8 mouse cellular contexts compared by ENCODE assay signal in the genomic region with DNA sequence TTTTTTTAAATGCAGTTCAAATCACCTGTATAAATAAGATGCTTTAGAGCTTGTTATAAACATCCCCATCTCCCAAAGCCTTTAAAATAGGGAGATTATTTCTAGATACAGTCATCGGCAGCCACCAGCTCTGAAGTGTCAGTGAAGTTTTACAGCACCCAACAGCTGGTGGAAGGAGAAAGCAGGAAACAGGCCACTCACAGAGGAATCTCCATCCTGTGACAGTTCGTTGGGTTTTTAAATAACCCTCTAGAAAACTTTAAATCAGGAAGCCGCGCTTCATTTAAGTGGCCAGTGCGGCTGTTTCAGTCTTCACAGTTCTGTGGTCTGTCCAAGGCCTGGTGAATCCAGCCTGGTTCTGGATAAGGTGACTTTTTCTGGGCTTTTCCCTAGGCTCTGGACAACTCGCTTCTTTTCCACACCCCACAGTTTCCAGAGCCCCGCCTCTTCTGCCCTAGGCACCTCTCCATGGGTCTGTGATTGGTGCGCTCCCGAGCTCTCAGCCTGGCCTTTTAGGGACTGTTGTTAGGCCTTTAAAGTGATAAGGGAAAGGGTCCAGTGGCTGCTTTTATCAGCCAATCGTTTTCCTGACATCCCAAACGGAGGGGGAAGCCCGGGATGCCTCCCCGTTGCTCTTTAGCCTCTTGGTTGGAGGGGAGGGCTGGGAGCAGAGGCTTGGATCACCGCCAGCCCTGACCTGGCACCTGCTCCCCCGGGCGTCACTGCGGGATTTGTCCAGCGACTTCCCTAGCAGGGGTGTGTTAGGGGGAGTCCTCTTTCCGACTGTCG. TPM values are rescaled to one million over a fixed set of nuclear protein-coding genes. Genes with fewer than 3 reads are reported as not detected.
A peak's percentile ranks its signal among the peaks of the same experiment; 100 is the strongest.
DNase-seq lines count a peak whose midpoint lies in the region; ATAC-seq and TF ChIP-seq lines count a peak whose summit lies in the region.

A gene (plus strand): TSS at position 538 of the 789 bp plus-strand sequence.

- peaks cover 0 to 4% of the 10 kb centered on the region in 2 experiments; a peak in 1 of 4 replicates for H3K4me1 ChIP-seq in ES-E14 (ENCODE audit: control insufficient read depth in 2 of 2, insufficient read depth in 2 of 2, low read length in 2 of 2, poor library complexity in 1 of 2)
- H3K4me1 ChIP-seq in forebrain, postnatal 0 days (ENCODE audit: insufficient read depth): no peaks in the 10 kb centered on the region
- H3K4me1 ChIP-seq in hindbrain, embryonic 10.5 days (replicated peaks): peaks cover 17% of the 10 kb centered on the region
- peaks cover 22% of the 10 kb centered on the region for H3K4me1 ChIP-seq in limb, embryonic 13.5 days
- peaks cover 7% of the 10 kb centered on the region for H3K4me1 ChIP-seq in midbrain, embryonic 14.5 days (ENCODE audit: control insufficient read depth, insufficient read depth, low read length)

- no peak for TF ChIP-seq CTCF in forebrain, postnatal 0 days (IDR thresholded peaks at IDR 0.05; ENCODE audit: low read depth)

- 10% methylated on average over 20 of the region's 20 CpGs for WGBS in forebrain, postnatal 0 days
- 11% methylated on average over 20 of the region's 20 CpGs for WGBS in hindbrain, embryonic 10.5 days
- WGBS in limb, embryonic 13.5 days: 3% methylated on average over 20 of the region's 20 CpGs
- 10% methylated on average over 20 of the region's 20 CpGs for WGBS in midbrain, embryonic 14.5 days

- H3K4me2 ChIP-seq in forebrain, postnatal 0 days (ENCODE audit: low read depth): peak within 1 kb of the TSS; percentile 44
- H3K4me2 ChIP-seq in limb, embryonic 13.5 days (replicated peaks): peak within 1 kb of the TSS; percentile 65
- peak within 1 kb of the TSS; percentile 48 for H3K4me2 ChIP-seq in midbrain, embryonic 14.5 days (ENCODE audit: low read length)

- peak; percentile 62 for DNase-seq in ES-E14 (ENCODE audit: low read depth, low spot score)
- peak; percentile 73 to 78 for DNase-seq in cerebellum, adult 18-20 months
- no peak for DNase-seq in forebrain, postnatal 0 days
- DNase-seq in hindbrain, embryonic 10.5 days (ENCODE audit: low spot score): peak; percentile 70
- peak; percentile 58 for DNase-seq in midbrain, embryonic 14.5 days
- DNase-seq in urinary bladder, postnatal 10 days (ENCODE audit: low spot score): peak; percentile 25

- peak; percentile 70 for ATAC-seq in forebrain, postnatal 0 days
- peak; percentile 76 for ATAC-seq in limb, embryonic 13.5 days (ENCODE audit: low FRiP score, low read depth)
- ATAC-seq in midbrain, embryonic 14.5 days (ENCODE audit: low FRiP score, low TSS enrichment): peak; percentile 55; the same call in 1 of the 2 replicates
- ATAC-seq in CD4-positive, CD25-positive, alpha-beta regulatory T cell, adult 4 months: no peak

- H3K36me3 ChIP-seq in ES-E14 (ENCODE audit: control insufficient read depth, insufficient read depth, low read length, poor library complexity, severe bottlenecking): no peaks in the 10 kb centered on the region
- H3K36me3 ChIP-seq in forebrain, postnatal 0 days (ENCODE audit: insufficient read depth): no peaks in the 10 kb centered on the region
- no peaks in the 10 kb centered on the region for H3K36me3 ChIP-seq in hindbrain, embryonic 10.5 days
- no peaks in the 10 kb centered on the region for H3K36me3 ChIP-seq in limb, embryonic 13.5 days
- no peaks in the 10 kb centered on the region for H3K36me3 ChIP-seq in midbrain, embryonic 14.5 days (ENCODE audit: control insufficient read depth, insufficient read depth, low read length)

- no peak within 1 kb of the TSS for H3K27ac ChIP-seq in ES-E14 (ENCODE audit: insufficient read depth, low read depth, low read length, poor library complexity, severe bottlenecking)
- H3K27ac ChIP-seq in forebrain, postnatal 0 days (ENCODE audit: low read depth, low read length): no peak within 1 kb of the TSS
- peak within 1 kb of the TSS; percentile 78 for H3K27ac ChIP-seq in hindbrain, embryonic 10.5 days
- H3K27ac ChIP-seq in limb, embryonic 13.5 days: no peak within 1 kb of the TSS
- H3K27ac ChIP-seq in midbrain, embryonic 14.5 days (replicated peaks; ENCODE audit: low read depth, low read length): no peak within 1 kb of the TSS

- no peaks in the 10 kb centered on the region for H3K27me3 ChIP-seq in forebrain, postnatal 0 days (ENCODE audit: insufficient read depth, low read length)
- H3K27me3 ChIP-seq in hindbrain, embryonic 10.5 days (ENCODE audit: insufficient read depth, poor library complexity, severe bottlenecking): peaks cover 3% of the 10 kb centered on the region; the same call in 1 of the 2 replicates
- 0 out of 2 replicates have a peak, but pooled peaks cover 5% of the 10 kb centered on the region for H3K27me3 ChIP-seq in limb, embryonic 13.5 days
- no peaks in the 10 kb centered on the region for H3K27me3 ChIP-seq in midbrain, embryonic 14.5 days (ENCODE audit: control insufficient read depth, insufficient read depth, low read length)

- peak within 1 kb of the TSS; percentile 64 for H3K9ac ChIP-seq in ES-E14 (ENCODE audit: insufficient read depth, low read depth, low read length, poor library complexity, severe bottlenecking)
- no peak within 1 kb of the TSS for H3K9ac ChIP-seq in forebrain, postnatal 0 days
- 0 out of 2 replicates have a peak within 1 kb of the TSS, but pooled peaks have one; percentile 45 for H3K9ac ChIP-seq in limb, embryonic 13.5 days
- no peak within 1 kb of the TSS for H3K9ac ChIP-seq in midbrain, embryonic 14.5 days (replicated peaks; ENCODE audit: low read length)

- peak within 1 kb of the TSS; percentile 54 to 56 for H3K4me3 ChIP-seq in ES-E14 (ENCODE audit: insufficient read depth in 1 of 2, low read depth in 1 of 2, low read length in 2 of 2, poor library complexity in 1 of 2, severe bottlenecking in 1 of 2)
- H3K4me3 ChIP-seq in forebrain, postnatal 0 days (ENCODE audit: low read depth, low read length): peak within 1 kb of the TSS; percentile 14; the same call in 1 of the 2 replicates
- peak within 1 kb of the TSS; percentile 50 for H3K4me3 ChIP-seq in hindbrain, embryonic 10.5 days
- H3K4me3 ChIP-seq in limb, embryonic 13.5 days: peak within 1 kb of the TSS; percentile 29
- peak within 1 kb of the TSS; percentile 14 for H3K4me3 ChIP-seq in midbrain, embryonic 14.5 days (replicated peaks; ENCODE audit: low read depth, low read length)

- no peaks in the 10 kb centered on the region for H3K9me3 ChIP-seq in ES-E14 (ENCODE audit: control insufficient read depth, insufficient read depth, low read depth, low read length)
- H3K9me3 ChIP-seq in forebrain, postnatal 0 days (ENCODE audit: low read length): no peaks in the 10 kb centered on the region
- H3K9me3 ChIP-seq in hindbrain, embryonic 10.5 days: no peaks in the 10 kb centered on the region
- 0 out of 2 replicates have a peak, but pooled peaks cover 4% of the 10 kb centered on the region for H3K9me3 ChIP-seq in limb, embryonic 13.5 days
- H3K9me3 ChIP-seq in midbrain, embryonic 14.5 days (ENCODE audit: control insufficient read depth, low read length): no peaks in the 10 kb centered on the region

- in situ Hi-C loops in ES-E14 (cut with MboI; ENCODE audit: low sequenced_read_pairs in 2 of 2, unreplicated experiment in 2 of 2): no loop called here

TF ChIP-seq in ES-E14, 5 proteins besides CTCF, POLR2A, EP300 and RAD21:
- TF ChIP-seq HCFC1 (IDR thresholded peaks at IDR 0.05; ENCODE audit: borderline replicate concordance, insufficient read depth, low read length) (no peak), MAFK (IDR thresholded peaks at IDR 0.05; ENCODE audit: insufficient read depth, low read depth, low read length) (no peak)

RNA-seq across cellular contexts. Expression of the gene that starts here (rescaled TPM):
- total RNA-seq in ES-E14 (2012; rRNA removed): 1.9 and 3.2 TPM in 2 replicates
- 0.69 and 0.86 TPM in 2 replicates for total RNA-seq in forebrain, postnatal 0 days (2014; rRNA removed)
- polyA plus RNA-seq in forebrain, postnatal 0 days (2015; fragmentation: Nextera tagmentation; extraction: Ambion mirVana): 3.1 and 3.2 TPM in 2 replicates
- 3.3 and 3.6 TPM in 2 replicates for polyA plus RNA-seq in hindbrain, embryonic 10.5 days (2016; fragmentation: Nextera tagmentation; extraction: Ambion mirVana)
- polyA plus RNA-seq in limb, embryonic 13.5 days (2015; fragmentation: Nextera tagmentation; extraction: Ambion mirVana): 6.4 and 9.1 TPM in 2 replicates
- polyA plus RNA-seq in midbrain, embryonic 14.5 days (2014; fragmentation: Nextera tagmentation; extraction: Ambion mirVana): 1.6 and 2.1 TPM in 2 replicates
- polyA plus RNA-seq in CD4-positive, CD25-positive, alpha-beta regulatory T cell, adult 4 months (2017; shearing (Covaris generic)): not detected

Comparison
In these comparisons a context has a peak if more than half of its experiments do, and no peak if none do; other contexts are left out.
1. H3K9ac ChIP-seq: peak in ES-E14 (single experiment) and limb, embryonic 13.5 days (single experiment); none in forebrain, postnatal 0 days (single experiment) and midbrain, embryonic 14.5 days (single experiment).
2. Peak in every context shown above with its lines, with median percentiles within 50 percentile points of each other: H3K4me3 ChIP-seq and H3K4me2 ChIP-seq.